Mouse (Mus musculus) kidney, adult 2 months (tissue): ENCODE results near the gene Mcidas.

Experiments
- CTCF ChIP-seq: fragments of 200-500 bp; conservative IDR thresholded peaks from 2 replicates; pipeline ENCODE4 v1.5.1; 2011; ENCODE audit warnings: low read depth, mild to moderate bottlenecking, control low read depth, low read length, moderate library complexity, mixed read lengths; ENCODE audit not compliant: insufficient read depth, insufficient read length
- POLR2A ChIP-seq: fragments of 200-500 bp; IDR thresholded peaks from one replicate; pipeline ENCODE4 v1.6.1; 2011; ENCODE audit warnings: low read depth, low read length, control low read depth

DNA sequence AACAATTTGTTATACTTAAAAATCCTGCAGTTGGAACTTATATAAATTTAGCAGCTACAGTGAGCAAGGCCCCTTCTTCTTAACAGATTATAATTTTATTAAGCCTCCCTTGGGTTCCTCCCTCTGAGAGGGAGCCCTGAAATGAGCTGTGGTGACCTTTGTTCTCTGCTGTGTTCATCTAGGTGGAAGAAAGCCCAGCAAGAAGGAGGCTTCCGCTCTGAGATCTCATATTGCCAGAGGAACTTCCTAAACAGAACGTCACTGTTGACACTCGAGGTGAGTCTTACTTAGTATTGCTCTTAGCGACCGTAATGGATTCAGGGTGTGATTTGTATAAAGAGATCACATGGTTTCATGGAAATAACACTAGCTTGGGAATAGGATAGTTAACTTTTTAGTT lies 30.6 kb upstream of the Mcidas start:
- TF ChIP-seq CTCF (no peak), POLR2A (no peak)
